Mouse (Mus musculus) myocyte (in vitro differentiated cells): ENCODE data around the gene Aldh1b1. TPM values are rescaled to one million over a fixed set of nuclear protein-coding genes. Genes with fewer than 3 reads are reported as not detected.

Source experiments
- H3K27me3 ChIP-seq: one replicate; pipeline ENCODE4 v1.6.1; 2011; ENCODE audit not compliant: control insufficient read depth, insufficient read depth, insufficient read length
- H3K36me3 ChIP-seq: one replicate; pipeline ENCODE4 v1.6.1; 2011; ENCODE audit not compliant: control insufficient read depth, insufficient read depth
- H3K4me2 ChIP-seq: one replicate; pipeline ENCODE4 v1.6.1; 2011; ENCODE audit warnings: low read depth, control low read depth
- H3K4me3 ChIP-seq: one replicate; pipeline ENCODE4 v1.5.1; 2011; ENCODE audit warnings: mild to moderate bottlenecking, control low read depth, moderate library complexity
- H3K79me2 ChIP-seq: one replicate; pipeline ENCODE4 v1.6.1; 2011; ENCODE audit not compliant: control insufficient read depth, insufficient read depth
- H3ac ChIP-seq: one replicate; pipeline ENCODE4 v1.6.1; 2011; ENCODE audit not compliant: control insufficient read depth, insufficient read length
- CEBPB ChIP-seq: IDR thresholded peaks from 2 replicates; pipeline ENCODE4 v1.6.1; 2011; ENCODE audit warnings: mild to moderate bottlenecking, moderate library complexity; ENCODE audit not compliant: poor library complexity, insufficient read depth, severe bottlenecking
- E2F4 ChIP-seq: IDR thresholded peaks from one replicate; pipeline ENCODE4 v1.6.1; 2011; ENCODE audit warnings: mild to moderate bottlenecking, control low read depth, moderate library complexity; ENCODE audit not compliant: insufficient read depth
- MAX ChIP-seq: IDR thresholded peaks from one replicate; pipeline ENCODE4 v1.6.1; 2011; ENCODE audit warnings: low read depth, mild to moderate bottlenecking, control low read depth
- MYOD1 ChIP-seq, 3 experiments: IDR thresholded peaks; one replicate each; pipeline ENCODE4 v1.6.1; 2011; ENCODE audit warnings: control low read depth in 2 of 3, low read depth in 2 of 3, mild to moderate bottlenecking in 2 of 3, moderate library complexity in 1 of 3; ENCODE audit not compliant: insufficient read length in 2 of 3, control insufficient read depth in 1 of 3
- MYOG ChIP-seq, 3 experiments: IDR thresholded peaks; one replicate each; pipeline ENCODE4 v1.6.1; 2011; ENCODE audit warnings: control low read depth in 2 of 3, low read depth in 2 of 3, mild to moderate bottlenecking in 2 of 3; ENCODE audit not compliant: insufficient read length in 2 of 3, control insufficient read depth in 1 of 3, insufficient read depth in 1 of 3
- POLR2A ChIP-seq: IDR thresholded peaks from one replicate; pipeline ENCODE4 v1.6.1; 2011; ENCODE audit warnings: low read depth, mild to moderate bottlenecking, control low read depth, moderate library complexity; ENCODE audit not compliant: insufficient read length
- POLR2AphosphoS2 ChIP-seq: IDR thresholded peaks from one replicate; pipeline ENCODE4 v1.6.1; 2011; ENCODE audit warnings: low read depth, control low read depth; ENCODE audit not compliant: insufficient read length
- REST ChIP-seq: IDR thresholded peaks from one replicate; pipeline ENCODE4 v1.6.1; 2011; ENCODE audit warnings: mild to moderate bottlenecking, control low read depth, moderate library complexity; ENCODE audit not compliant: insufficient read depth, insufficient read length
- SRF ChIP-seq: IDR thresholded peaks from one replicate; pipeline ENCODE4 v1.6.1; 2011; ENCODE audit warnings: low read depth; ENCODE audit not compliant: control insufficient read depth, insufficient read length
- TCF12 ChIP-seq: IDR thresholded peaks from one replicate; pipeline ENCODE4 v1.6.1; 2011; ENCODE audit warnings: mild to moderate bottlenecking, control low read depth; ENCODE audit not compliant: poor library complexity, insufficient read depth, severe bottlenecking
- TCF3 ChIP-seq: IDR thresholded peaks from one replicate; pipeline ENCODE4 v1.6.1; 2011; ENCODE audit warnings: low read depth, control low read depth; ENCODE audit not compliant: insufficient read length
- USF1 ChIP-seq: IDR thresholded peaks from one replicate; pipeline ENCODE4 v1.6.1; 2011; ENCODE audit warnings: low read depth, mild to moderate bottlenecking, control low read depth, moderate library complexity
- polyA plus RNA-seq: library from polyadenylated mRNA; unstranded; fragments of >200 nt; fragmentation: generic; extraction: Trizol; gene quantifications from one replicate; pipeline ENCODE4 v1.2.1, GENCODE M21; 2012; ENCODE audit warnings: missing spikeins

The Aldh1b1 gene
- polyA plus RNA-seq, 1 experiment = 0.49 TPM

- peaks cover 68% of the 10 kb centered on the region for H3K27me3 ChIP-seq
Measured at GRCm38 (mm10) chr4:45769791-45770637, 28.8 kb upstream of the Aldh1b1 start.

GRCm38 (mm10) chr4:45770638-45771033, 28.2 kb upstream of the Aldh1b1 start:
- no peaks in the 10 kb centered on the region for H3K36me3 ChIP-seq
- peaks cover 68% of the 10 kb centered on the region for H3K27me3 ChIP-seq
- TF ChIP-seq MYOG (IDR thresholded peaks at IDR 0.05; ENCODE audit: control insufficient read depth in 1 of 3, insufficient read depth in 1 of 3, insufficient read length in 2 of 3, low read depth in 2 of 3) (no peak), POLR2AphosphoS2 (no peak), TCF3 (no peak), MYOD1 (IDR thresholded peaks at IDR 0.05; ENCODE audit: control insufficient read depth in 1 of 3, insufficient read length in 2 of 3, low read depth in 2 of 3) (no peak), TCF12 (no peak), E2F4 (no peak), MAX (no peak), POLR2A (no peak), REST (no peak), SRF (no peak), USF1 (no peak), CEBPB (no peak)
- H3K4me2 ChIP-seq = no peak overlapping the region
- H3K4me3 ChIP-seq = no peak overlapping the region
- no peak overlapping the region for H3ac ChIP-seq
- no peaks in the 10 kb centered on the region for H3K79me2 ChIP-seq

More at GRCm38 (mm10) chr4:45769791-45770637, 28.8 kb upstream of the Aldh1b1 start:
- TF ChIP-seq E2F4 = no peak
- no peak for TF ChIP-seq USF1
- no peak for TF ChIP-seq TCF3
- TF ChIP-seq POLR2A = no peak
- TF ChIP-seq TCF12 = no peak
- no peak for TF ChIP-seq REST
- no peak for TF ChIP-seq POLR2AphosphoS2
- TF ChIP-seq MYOD1 (IDR thresholded peaks at IDR 0.05; ENCODE audit: control insufficient read depth in 1 of 3, insufficient read length in 2 of 3, low read depth in 2 of 3) = no peak
- TF ChIP-seq MYOG (IDR thresholded peaks at IDR 0.05; ENCODE audit: control insufficient read depth in 1 of 3, insufficient read depth in 1 of 3, insufficient read length in 2 of 3, low read depth in 2 of 3) = no peak
- no peak for TF ChIP-seq CEBPB
- Histone ChIP-seq H3K79me2 (no peaks in the 10 kb centered on the region), H3ac (no peak overlapping the region), H3K4me2 (no peak overlapping the region), H3K36me3 (no peaks in the 10 kb centered on the region), H3K4me3 (no peak overlapping the region)

- H3ac ChIP-seq = no peak overlapping the region
- H3K4me3 ChIP-seq = no peak overlapping the region
- peaks cover 68% of the 10 kb centered on the region for H3K27me3 ChIP-seq
- H3K36me3 ChIP-seq = no peaks in the 10 kb centered on the region
- no peaks in the 10 kb centered on the region for H3K79me2 ChIP-seq
- TF ChIP-seq SRF (no peak), POLR2A (no peak), TCF12 (no peak), USF1 (no peak), MYOD1 (IDR thresholded peaks at IDR 0.05; ENCODE audit: control insufficient read depth in 1 of 3, insufficient read length in 2 of 3, low read depth in 2 of 3) (no peak), MAX (no peak)
- no peak overlapping the region for H3K4me2 ChIP-seq
Measured at GRCm38 (mm10) chr4:45771173-45771572, 27.6 kb upstream of the Aldh1b1 start.

GRCm38 (mm10) chr4:45771619-45772018, 27.2 kb upstream of the Aldh1b1 start:
- Histone ChIP-seq H3K27me3 (peaks cover 66% of the 10 kb centered on the region), H3K79me2 (no peaks in the 10 kb centered on the region), H3K36me3 (no peaks in the 10 kb centered on the region), H3K4me3 (no peak overlapping the region), H3K4me2 (no peak overlapping the region), H3ac (no peak overlapping the region)
- no peak for TF ChIP-seq CEBPB
- TF ChIP-seq POLR2AphosphoS2 = no peak
- TF ChIP-seq USF1 = no peak
- TF ChIP-seq MYOG (IDR thresholded peaks at IDR 0.05; ENCODE audit: control insufficient read depth in 1 of 3, insufficient read depth in 1 of 3, insufficient read length in 2 of 3, low read depth in 2 of 3) = no peak
- no peak for TF ChIP-seq SRF
- no peak for TF ChIP-seq MYOD1 (IDR thresholded peaks at IDR 0.05; ENCODE audit: control insufficient read depth in 1 of 3, insufficient read length in 2 of 3, low read depth in 2 of 3)
- no peak for TF ChIP-seq REST
- TF ChIP-seq E2F4 = no peak
- TF ChIP-seq TCF3 = no peak
- no peak for TF ChIP-seq POLR2A
- TF ChIP-seq TCF12 = no peak
- TF ChIP-seq MAX = no peak
